Comparison of ENCODE assay signal across 27 mouse cellular contexts in the genomic region with DNA sequence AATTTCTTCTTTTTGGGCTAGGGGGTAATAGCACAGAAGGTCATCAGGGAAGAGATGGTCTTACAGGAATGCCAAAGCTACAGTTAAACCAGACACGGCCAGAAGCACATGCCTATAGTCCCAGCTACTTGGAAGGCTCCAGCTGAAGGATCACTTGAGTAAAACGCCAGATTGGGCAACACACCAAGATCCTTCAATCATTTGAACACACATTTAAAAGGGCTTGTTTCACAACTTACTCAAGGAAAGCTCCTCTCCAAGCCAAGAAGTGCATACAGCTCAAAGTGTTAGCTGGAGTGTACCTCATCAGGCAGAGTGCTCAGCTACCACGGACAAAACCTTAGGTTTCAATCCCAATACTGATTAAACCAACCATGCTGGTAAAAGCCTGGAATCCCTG. TPM values are rescaled to one million over a fixed set of nuclear protein-coding genes. Genes with fewer than 3 reads are reported as not detected.
A peak's percentile ranks its signal among the peaks of the same experiment; 100 is the strongest.
DNase-seq lines count a peak whose midpoint lies in the region; ATAC-seq and TF ChIP-seq lines count a peak whose summit lies in the region.
"Had no signal": no experiment of that assay in that cellular context is flagged by ENCODE, and none has a peak within 500 bp of the region (broad histone marks: within the 10 kb centered on the region; RNA-seq: fewer than 3 reads in every experiment).

No protein-coding gene starts in this region.

- no peaks in the 10 kb centered on the region for H3K4me1 ChIP-seq in midbrain, embryonic 10.5 days
- H3K4me1 ChIP-seq in midbrain, postnatal 0 days (ENCODE audit: insufficient read depth, low read length), result no peaks in the 10 kb centered on the region
- H3K4me1 ChIP-seq in lung, adult 2 months (ENCODE audit: control insufficient read depth, insufficient read depth, low read length), result peaks cover 6% of the 10 kb centered on the region
- H3K4me1 ChIP-seq: embryonic facial prominence, embryonic 10.5 days; embryonic facial prominence, embryonic 15.5 days; forebrain, embryonic 13.5 days; limb, embryonic 12.5 days; liver, embryonic 15.5 days; midbrain, embryonic 15.5 days had no signal

- no peak for ATAC-seq in midbrain, postnatal 0 days (ENCODE audit: low FRiP score)
- ATAC-seq: CD4-positive, CD25-positive, alpha-beta regulatory T cell, adult 4 months; forebrain, embryonic 13.5 days; midbrain, embryonic 15.5 days had no signal

- no peak overlapping the region for H3K4me3 ChIP-seq in midbrain, embryonic 10.5 days
- H3K4me3 ChIP-seq in midbrain, postnatal 0 days (ENCODE audit: low read depth, low read length), result no peak overlapping the region
- H3K4me3 ChIP-seq in lung, adult 2 months (replicated peaks; ENCODE audit: extremely low read depth, low read depth, low read length), result no peak overlapping the region
- H3K4me3 ChIP-seq: embryonic facial prominence, embryonic 10.5 days; embryonic facial prominence, embryonic 15.5 days; forebrain, embryonic 13.5 days; limb, embryonic 12.5 days; liver, embryonic 15.5 days; midbrain, embryonic 15.5 days had no signal

- H3K27ac ChIP-seq in midbrain, embryonic 10.5 days (replicated peaks), result no peak overlapping the region
- no peak overlapping the region for H3K27ac ChIP-seq in midbrain, postnatal 0 days (ENCODE audit: low read depth, low read length)
- H3K27ac ChIP-seq: embryonic facial prominence, embryonic 10.5 days; embryonic facial prominence, embryonic 15.5 days; forebrain, embryonic 13.5 days; hindbrain, embryonic 14.5 days; limb, embryonic 12.5 days; liver, embryonic 15.5 days; macrophage; midbrain, embryonic 15.5 days had no signal

- no peak for TF ChIP-seq CTCF in midbrain, postnatal 0 days (IDR thresholded peaks at IDR 0.05)
- no peak for TF ChIP-seq CTCF in lung, adult 2 months (IDR thresholded peaks at IDR 0.05; ENCODE audit: insufficient read depth, low read length)

- DNase-seq in midbrain, embryonic 10.5 days (ENCODE audit: low spot score), result peak; percentile 4
- DNase-seq in midbrain, postnatal 0 days (ENCODE audit: low spot score), result no peak
- DNase-seq in lung, adult 2 months, result peak; percentile 49
- peak; percentile 85 for DNase-seq in lung, postnatal 25 days (ENCODE audit: low spot score)
- no peak for DNase-seq in testis, postnatal 14 days (ENCODE audit: low spot score)
- no peak for DNase-seq in layer of hippocampus, postnatal 36 days
- DNase-seq in cerebellum, adult 11 months, result no peak
- DNase-seq: adrenal gland, adult 2 months; adrenal gland, postnatal 36 days; cerebellum, adult 8-10 months; cerebellum, postnatal 25 days; kidney, adult 11 months; kidney, postnatal 14 days; layer of hippocampus, adult 9-11 months; right cerebral cortex, postnatal 25 days; thymus, adult 18-20 months; thymus, postnatal 36 days had no signal

- H3K9me3 ChIP-seq in midbrain, embryonic 10.5 days (replicated peaks), result no peaks in the 10 kb centered on the region
- H3K9me3 ChIP-seq in midbrain, postnatal 0 days (ENCODE audit: low read length), result no peaks in the 10 kb centered on the region
- H3K9me3 ChIP-seq: embryonic facial prominence, embryonic 10.5 days; embryonic facial prominence, embryonic 15.5 days; forebrain, embryonic 13.5 days; limb, embryonic 12.5 days; liver, embryonic 15.5 days; midbrain, embryonic 15.5 days had no signal

- no peak for TF ChIP-seq POLR2A in lung, adult 2 months (IDR thresholded peaks at IDR 0.05; ENCODE audit: borderline replicate concordance, extremely low read depth, low read depth, low read length)

- H3K36me3 ChIP-seq in midbrain, embryonic 10.5 days, result peaks cover 77% of the 10 kb centered on the region
- peaks cover 33% of the 10 kb centered on the region for H3K36me3 ChIP-seq in midbrain, postnatal 0 days (ENCODE audit: insufficient read depth, low read length)

- H3K27me3 ChIP-seq in midbrain, embryonic 10.5 days (ENCODE audit: low read depth, poor library complexity, severe bottlenecking), result no peaks in the 10 kb centered on the region
- no peaks in the 10 kb centered on the region for H3K27me3 ChIP-seq in midbrain, postnatal 0 days (ENCODE audit: insufficient read depth, low read length)
- H3K27me3 ChIP-seq: embryonic facial prominence, embryonic 15.5 days; forebrain, embryonic 13.5 days; limb, embryonic 12.5 days; liver, embryonic 15.5 days; midbrain, embryonic 15.5 days had no signal

- WGBS in midbrain, embryonic 10.5 days, result 91% methylated on average over 3 of the region's 3 CpGs
- 92% methylated on average over 3 of the region's 3 CpGs for WGBS in midbrain, postnatal 0 days
- WGBS in lung, adult 2 months, result 52% methylated on average over 3 of the region's 3 CpGs

- H3K9ac ChIP-seq in midbrain, postnatal 0 days (replicated peaks; ENCODE audit: low read length, poor library complexity, severe bottlenecking), result no peak overlapping the region
- H3K9ac ChIP-seq: embryonic facial prominence, embryonic 15.5 days; forebrain, embryonic 13.5 days; hindbrain, embryonic 14.5 days; limb, embryonic 12.5 days; liver, embryonic 15.5 days; midbrain, embryonic 15.5 days had no signal

- no peak overlapping the region for H3K4me2 ChIP-seq in midbrain, postnatal 0 days (ENCODE audit: low read depth, low read length, poor library complexity, severe bottlenecking)
- H3K4me2 ChIP-seq: embryonic facial prominence, embryonic 15.5 days; forebrain, embryonic 13.5 days; heart, embryonic 11.5 days; hindbrain, embryonic 14.5 days; limb, embryonic 12.5 days; liver, embryonic 15.5 days; midbrain, embryonic 15.5 days had no signal

RNA-seq across cellular contexts. Expression of a gene that starts 14.9 kb away (rescaled TPM):
- 403 and 418 TPM in 2 replicates for polyA plus RNA-seq in midbrain, embryonic 10.5 days (2016; fragmentation: Nextera tagmentation; extraction: Ambion mirVana)
- total RNA-seq in midbrain, postnatal 0 days (2014; rRNA removed), result 210 and 227 TPM in 2 replicates
- 628 and 681 TPM in 2 replicates for polyA plus RNA-seq in midbrain, postnatal 0 days (2015; fragmentation: Nextera tagmentation; extraction: Ambion mirVana)
- polyA plus RNA-seq in lung, adult 2 months (2012; rRNA removed), result 37.5 and 41.5 TPM in 2 replicates
- 100 to 1,000 TPM in 1 of 2 experiments, 10 to 100 TPM in 1; 98.6 to 104 TPM for total RNA-seq in layer of hippocampus, postnatal 36 days (2021)

RNA-seq across cellular contexts. Expression of a gene that starts 25.0 kb away (rescaled TPM):
- polyA plus RNA-seq in midbrain, embryonic 10.5 days (2016; fragmentation: Nextera tagmentation; extraction: Ambion mirVana), result 93.0 and 105 TPM in 2 replicates
- total RNA-seq in midbrain, postnatal 0 days (2014; rRNA removed), result 34.1 and 45.8 TPM in 2 replicates
- polyA plus RNA-seq in midbrain, postnatal 0 days (2015; fragmentation: Nextera tagmentation; extraction: Ambion mirVana), result 72.9 and 78.0 TPM in 2 replicates
- polyA plus RNA-seq in lung, adult 2 months (2012; rRNA removed), result 2.7 and 5.9 TPM in 2 replicates
- total RNA-seq in layer of hippocampus, postnatal 36 days (2021), result 10 to 100 TPM; 25.5 to 27.5 TPM

Comparison
In these comparisons a context has a peak if more than half of its experiments do, and no peak if none do; other contexts are left out.
1. DNase-seq: peak in midbrain, embryonic 10.5 days (single experiment), lung, adult 2 months (single experiment) and lung, postnatal 25 days (single experiment); none in midbrain, postnatal 0 days (single experiment), testis, postnatal 14 days (single experiment), layer of hippocampus, postnatal 36 days (0 of 2) and cerebellum, adult 11 months (single experiment).
2. RNA of a gene that starts 25.0 kb away (polyA plus RNA-seq): 93.0 to 105 TPM in midbrain, embryonic 10.5 days and 72.9 to 78.0 TPM in midbrain, postnatal 0 days; 2.7 to 5.9 TPM in lung, adult 2 months; every median in the first group is over 10 times any median in the second.